Mouse (Mus musculus) E14TG2a.4 (cell line): ENCODE results near the gene Alkbh6.

ENCODE experiments used
- CTCF ChIP-seq: conservative IDR thresholded peaks from 2 replicates; pipeline ENCODE4 v1.5.1; 2014; ENCODE audit warnings: low read length
- NANOG ChIP-seq: IDR thresholded peaks from 2 replicates; pipeline ENCODE4 v1.6.1; 2014; ENCODE audit warnings: borderline replicate concordance, low read length, mixed read lengths

- TF ChIP-seq NANOG (no peak), CTCF (no peak)
Observed at GRCm38 (mm10) chr7:30332622-30333259, 24.2 kb downstream of the Alkbh6 start.
